Mouse (Mus musculus) hindbrain, postnatal 0 days (tissue): ENCODE results near the gene Klhl33. TPM values are rescaled to one million over a fixed set of nuclear protein-coding genes. Genes with fewer than 3 reads are reported as not detected.
"Not testable (repeated sequence)": the region's sequence is repeated elsewhere in the genome, so short reads cannot be mapped to it uniquely, and the experiment has no call there.

Experiments
- ATAC-seq: fragments of 200-750 bp; cut with Nextera tagmentation; 2 replicates; pipeline ENCODE4 v1.8.0; 2017; ENCODE audit warnings: mild to moderate bottlenecking, moderate TSS enrichment, moderate library complexity
- DNase-seq: peaks from one replicate; pipeline ENCODE4 v3.0.0-alpha.2; 2015; ENCODE audit warnings: low spot score
- H3K27ac ChIP-seq: fragments of 300-500 bp; sonication (generic); 2 replicates; pipeline ENCODE4 v1.5.1; 2014; ENCODE audit warnings: mild to moderate bottlenecking
- H3K27me3 ChIP-seq: fragments of 300-500 bp; sonication (generic); 2 replicates; pipeline ENCODE4 v1.6.1; 2014; ENCODE audit warnings: low read length, mixed read lengths; ENCODE audit not compliant: insufficient read depth
- H3K36me3 ChIP-seq: fragments of 300-500 bp; sonication (generic); 2 replicates; pipeline ENCODE4 v1.6.1; 2014; ENCODE audit warnings: low read length, mixed read lengths; ENCODE audit not compliant: insufficient read depth
- H3K4me1 ChIP-seq: fragments of 300-500 bp; sonication (generic); 2 replicates; pipeline ENCODE4 v1.6.1; 2014; ENCODE audit warnings: antibody characterized with exemption, low read length, mixed read lengths; ENCODE audit not compliant: insufficient read depth
- H3K4me2 ChIP-seq: fragments of 300-500 bp; sonication (generic); 2 replicates; pipeline ENCODE4 v1.6.1; 2014; ENCODE audit warnings: low read depth, mild to moderate bottlenecking, low read length, moderate library complexity, mixed read lengths
- H3K4me3 ChIP-seq: fragments of 300-500 bp; sonication (generic); 2 replicates; pipeline ENCODE4 v1.5.1; 2014; ENCODE audit warnings: low read length
- H3K9ac ChIP-seq: fragments of 300-500 bp; sonication (generic); replicated peaks from 2 replicates; pipeline ENCODE4 v1.6.1; 2014; ENCODE audit warnings: mild to moderate bottlenecking, low read length, moderate library complexity, mixed read lengths
- H3K9me3 ChIP-seq: fragments of 300-500 bp; sonication (generic); 2 replicates; pipeline ENCODE4 v1.6.1; 2016; ENCODE audit warnings: low read length, mixed read lengths
- CTCF ChIP-seq: IDR thresholded peaks from 2 replicates; pipeline ENCODE4 v1.5.1; 2016; ENCODE audit warnings: antibody characterized with exemption, control low read depth, low read depth
- WGBS: fragments of 180-500 bp; shearing (Covaris S2); extraction: QIAGEN DNeasy Blood & Tissue Kit; methylation state at CpG from one replicate; pipeline ENCODE4 v1.1.7; 2014; 5-methylcytosine and 5-hydroxymethylcytosine counted together
- polyA plus RNA-seq: library from polyadenylated mRNA; unstranded; fragments of >200 nt; fragmentation: Nextera tagmentation; extraction: Ambion mirVana; gene quantifications from 2 replicates; pipeline ENCODE4 v1.2.1, GENCODE M21; 2015
- total RNA-seq: library from RNA; depleted of rRNA; stranded (reverse); fragments of >200 nt; gene quantifications from 2 replicates; pipeline ENCODE4 v1.2.3, GENCODE M21; 2014

Gene Klhl33
- total and polyA plus RNA-seq, 2 experiments from 2014 or later: 2.9 to 3.7 TPM

DNA sequence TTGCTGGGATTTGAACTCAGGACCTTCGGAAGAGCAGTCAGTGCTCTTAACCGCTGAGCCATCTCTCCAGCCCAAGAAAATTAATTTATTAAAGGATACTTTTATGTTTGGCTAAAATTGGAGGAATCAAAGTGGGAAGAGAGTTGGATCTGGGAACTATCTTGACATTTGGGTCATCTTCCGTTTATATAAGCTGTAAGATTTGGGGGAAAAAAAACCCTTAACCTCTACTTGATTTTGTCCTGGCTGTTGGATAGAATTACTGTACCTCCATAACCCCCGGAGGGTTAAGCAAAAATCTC lies 7.5 kb upstream of the Klhl33 start:
- 86% methylated on average over 4 of the region's 4 CpGs for WGBS
- TF ChIP-seq CTCF: no peak

DNA sequence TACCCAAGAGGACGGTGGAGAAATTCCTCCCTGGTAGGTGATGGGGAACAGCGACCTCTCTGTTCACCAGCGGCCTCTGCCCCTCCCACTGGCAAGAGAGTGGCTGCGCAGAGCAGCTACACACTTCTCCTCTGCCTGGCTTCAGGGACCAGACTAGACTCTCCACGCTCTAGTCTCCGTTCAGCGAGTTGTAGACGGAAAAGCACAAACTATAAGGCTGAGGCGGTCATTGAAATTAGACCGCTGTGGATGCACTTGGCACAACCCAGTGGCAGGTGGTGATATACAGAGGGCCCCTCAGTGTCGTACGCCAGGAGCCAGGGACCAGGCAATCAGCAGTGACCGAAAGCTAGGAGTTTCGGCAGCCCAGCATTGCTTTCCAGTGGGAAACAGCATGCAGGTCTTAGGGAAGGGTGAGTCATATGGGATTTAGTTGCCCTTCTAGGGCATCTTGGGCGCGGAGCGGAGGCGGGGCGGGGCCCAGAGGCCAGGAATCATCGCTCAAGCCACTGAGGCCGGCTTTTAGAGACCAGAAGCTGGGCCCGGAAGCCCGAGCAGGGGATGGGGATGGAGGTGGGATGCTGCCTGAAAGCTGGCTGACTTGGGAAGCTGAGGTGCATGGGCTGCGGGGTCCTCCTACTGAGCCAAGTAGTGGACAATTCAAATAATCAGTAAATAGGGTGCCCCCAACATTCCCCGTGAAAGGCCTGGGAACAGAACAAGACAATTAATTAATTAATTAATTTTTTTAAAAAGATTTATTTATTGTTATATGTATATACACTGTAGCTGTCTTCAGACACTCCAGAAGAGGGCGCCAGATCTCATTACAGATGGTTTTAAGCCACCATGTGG lies 6.9 kb upstream of the Klhl33 start:
- peak overlapping the region; percentile 66 for H3K4me2 ChIP-seq
- peak overlapping the region; percentile 54 for H3K9ac ChIP-seq
- TF ChIP-seq CTCF: peak; percentile 73
- peak overlapping the region; percentile 66 for H3K27ac ChIP-seq
- 3% methylated on average over 26 of the region's 26 CpGs for WGBS
- DNase-seq (peak; percentile 81), ATAC-seq (peak; percentile 93)
- no peaks in the 10 kb centered on the region for H3K36me3 ChIP-seq
- H3K27me3 ChIP-seq: no peaks in the 10 kb centered on the region
- no peaks in the 10 kb centered on the region for H3K9me3 ChIP-seq
- no peaks in the 10 kb centered on the region for H3K4me1 ChIP-seq
- H3K4me3 ChIP-seq: peak overlapping the region; percentile 43

More for the DNA sequence above, 7.5 kb upstream of the Klhl33 start:
- Histone ChIP-seq H3K27me3 (no peaks in the 10 kb centered on the region), H3K4me3 (no peak overlapping the region), H3K4me2 (no peak overlapping the region), H3K4me1 (no peaks in the 10 kb centered on the region), H3K27ac (no peak overlapping the region), H3K36me3 (no peaks in the 10 kb centered on the region), H3K9ac (no peak overlapping the region), H3K9me3 (no peaks in the 10 kb centered on the region)
- DNase-seq (no peak), ATAC-seq (no peak)

DNA sequence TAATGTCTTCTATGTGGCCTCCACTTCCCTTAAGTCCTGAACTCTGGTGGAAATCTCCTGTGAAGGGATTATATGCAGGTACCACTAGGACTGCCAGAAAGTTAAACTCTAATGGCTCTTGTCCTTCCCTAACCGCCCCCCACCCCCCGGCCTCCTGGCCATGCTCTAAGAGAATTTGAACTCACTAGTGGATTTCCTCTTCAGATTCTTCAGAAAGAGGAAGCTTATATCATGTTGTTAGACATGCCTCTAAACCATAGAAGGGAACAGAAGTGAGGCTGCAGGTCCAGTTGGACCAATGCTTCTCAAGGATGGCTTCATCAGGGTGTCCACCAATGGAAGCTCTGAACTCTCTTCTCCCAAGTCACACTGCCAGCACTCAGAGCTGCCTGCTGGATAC lies 685 bp upstream of the Klhl33 start:
- H3K9me3 ChIP-seq, H3K27ac ChIP-seq, ATAC-seq, H3K9ac ChIP-seq, H3K4me2 ChIP-seq, DNase-seq, H3K27me3 ChIP-seq, H3K36me3 ChIP-seq, H3K4me3 ChIP-seq: not testable (repeated sequence)
- peaks cover 11% of the 10 kb centered on the region for H3K4me1 ChIP-seq
- 91% methylated on average over 2 of the region's 2 CpGs for WGBS

DNA sequence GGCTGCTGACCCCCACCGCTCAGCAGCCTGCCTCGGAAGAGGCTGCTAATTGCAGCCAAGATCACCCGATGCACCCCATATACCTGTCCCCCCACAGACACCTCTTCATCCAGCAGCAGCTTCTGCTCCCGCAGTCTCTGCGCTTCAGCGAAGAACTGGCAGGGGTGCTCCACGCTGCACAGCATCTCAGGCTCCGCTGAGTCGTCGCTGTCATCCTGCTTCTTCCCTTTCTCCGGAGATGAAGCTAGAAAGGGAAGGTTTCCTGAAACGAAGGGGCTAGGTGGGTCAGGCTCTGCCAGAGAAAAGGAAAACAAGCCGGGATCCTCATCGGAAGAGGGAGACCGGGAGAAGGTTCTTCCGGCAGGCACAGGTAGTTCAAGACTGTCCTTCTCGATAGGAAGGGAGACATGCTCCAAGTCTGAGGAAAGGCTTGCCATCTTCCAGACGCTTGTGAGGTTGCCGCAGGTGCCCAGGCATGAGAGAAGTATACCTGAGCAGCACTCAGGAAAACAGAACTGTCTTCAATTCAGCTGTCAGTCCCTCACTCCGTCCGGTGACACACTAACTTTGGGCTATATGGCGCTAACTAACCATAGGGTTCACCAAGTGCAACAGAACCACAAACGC lies 447 bp downstream of the Klhl33 start:
- Histone ChIP-seq H3K9me3 (no peaks in the 10 kb centered on the region), H3K36me3 (no peaks in the 10 kb centered on the region), H3K9ac (peak overlapping the region; percentile 65), H3K27me3 (no peaks in the 10 kb centered on the region), H3K4me2 (peak overlapping the region; percentile 86), H3K4me1 (peaks cover 11% of the 10 kb centered on the region), H3K27ac (peak overlapping the region; percentile 55), H3K4me3 (peak overlapping the region; percentile 46)
- WGBS: 14% methylated on average over 23 of the region's 23 CpGs
- DNase-seq (peak; percentile 32), ATAC-seq (peak; percentile 71)
- no peak for TF ChIP-seq CTCF

DNA sequence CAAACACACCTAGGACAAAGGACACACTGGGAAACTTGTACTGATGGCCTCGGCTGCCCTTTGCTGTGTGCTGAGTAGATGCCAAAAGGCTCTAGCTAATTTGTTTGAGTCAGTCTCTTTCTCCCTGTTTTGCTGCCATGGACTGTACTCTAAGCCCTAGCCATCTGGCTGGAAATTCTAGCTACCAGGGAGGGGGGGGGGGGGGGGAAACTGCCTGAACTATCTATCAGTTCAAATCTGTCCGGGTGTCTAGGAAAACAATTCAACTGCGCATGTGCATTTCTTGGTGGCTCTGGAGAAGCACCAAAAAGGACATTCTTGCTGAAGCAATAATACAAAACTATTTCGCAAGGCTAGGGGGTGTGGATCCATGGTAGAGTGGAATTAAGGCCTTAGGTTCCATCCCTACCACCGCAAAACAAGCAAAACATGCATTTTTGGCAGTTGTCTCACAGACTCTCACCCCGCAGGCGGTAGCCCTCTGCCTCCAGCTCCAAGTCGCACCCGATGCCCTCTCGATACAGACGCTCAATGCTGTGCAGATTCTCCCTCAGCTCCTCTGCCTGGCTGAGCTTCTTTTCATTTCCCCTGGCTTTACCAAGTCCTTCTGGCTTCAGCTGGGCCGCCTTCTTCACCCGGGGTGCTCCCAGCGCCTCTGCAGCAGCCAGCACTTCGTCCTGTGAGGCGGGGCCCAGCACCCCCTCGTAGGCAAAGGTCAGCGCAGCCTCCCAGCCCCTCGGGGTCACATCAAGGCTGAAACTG lies 1.1 kb downstream of the Klhl33 start:
- TF ChIP-seq CTCF: no peak

DNA sequence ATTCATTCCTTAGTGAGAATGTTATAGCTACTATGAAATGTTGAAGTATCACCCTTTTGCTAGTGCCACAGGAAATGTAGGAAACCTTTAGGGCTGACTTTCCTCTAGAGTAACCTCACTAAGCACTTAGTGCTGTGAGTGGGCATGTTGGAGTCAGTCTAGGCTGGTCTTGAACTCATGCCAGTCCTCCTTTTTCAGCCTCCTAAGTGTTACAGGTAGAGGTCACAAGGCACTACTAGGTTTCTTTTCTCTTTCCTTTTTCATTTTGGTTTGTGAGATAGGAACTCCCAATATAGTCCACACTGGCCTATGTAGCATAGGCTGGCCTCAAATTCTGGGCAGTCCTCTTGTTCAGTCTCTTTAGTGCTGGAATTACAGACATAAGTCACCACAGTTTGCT lies 1.9 kb downstream of the Klhl33 start:
- no peak for ATAC-seq
- H3K27ac ChIP-seq: no peak overlapping the region

More for the DNA sequence above, 1.1 kb downstream of the Klhl33 start:
- H3K9ac ChIP-seq: peak overlapping the region; percentile 65
- DNase-seq (peak; percentile 69), ATAC-seq (peak; percentile 41)
- H3K27me3 ChIP-seq: no peaks in the 10 kb centered on the region
- peaks cover 11% of the 10 kb centered on the region for H3K4me1 ChIP-seq
- peak overlapping the region; percentile 46 for H3K4me3 ChIP-seq
- H3K36me3 ChIP-seq: no peaks in the 10 kb centered on the region
- 10% methylated on average over 19 of the region's 19 CpGs for WGBS
- H3K27ac ChIP-seq: peak overlapping the region; percentile 55
- peak overlapping the region; percentile 86 for H3K4me2 ChIP-seq
- H3K9me3 ChIP-seq: no peaks in the 10 kb centered on the region

More for the DNA sequence above, 1.9 kb downstream of the Klhl33 start:
- no peak for TF ChIP-seq CTCF
- Histone ChIP-seq H3K9ac (no peak overlapping the region), H3K4me3 (no peak overlapping the region), H3K27me3 (no peaks in the 10 kb centered on the region), H3K9me3 (no peaks in the 10 kb centered on the region), H3K4me1 (peaks cover 11% of the 10 kb centered on the region), H3K36me3 (no peaks in the 10 kb centered on the region), H3K4me2 (peak overlapping the region; percentile 86; the same call in 1 of the 2 replicates)
- no peak for DNase-seq
